In the genomic region with DNA sequence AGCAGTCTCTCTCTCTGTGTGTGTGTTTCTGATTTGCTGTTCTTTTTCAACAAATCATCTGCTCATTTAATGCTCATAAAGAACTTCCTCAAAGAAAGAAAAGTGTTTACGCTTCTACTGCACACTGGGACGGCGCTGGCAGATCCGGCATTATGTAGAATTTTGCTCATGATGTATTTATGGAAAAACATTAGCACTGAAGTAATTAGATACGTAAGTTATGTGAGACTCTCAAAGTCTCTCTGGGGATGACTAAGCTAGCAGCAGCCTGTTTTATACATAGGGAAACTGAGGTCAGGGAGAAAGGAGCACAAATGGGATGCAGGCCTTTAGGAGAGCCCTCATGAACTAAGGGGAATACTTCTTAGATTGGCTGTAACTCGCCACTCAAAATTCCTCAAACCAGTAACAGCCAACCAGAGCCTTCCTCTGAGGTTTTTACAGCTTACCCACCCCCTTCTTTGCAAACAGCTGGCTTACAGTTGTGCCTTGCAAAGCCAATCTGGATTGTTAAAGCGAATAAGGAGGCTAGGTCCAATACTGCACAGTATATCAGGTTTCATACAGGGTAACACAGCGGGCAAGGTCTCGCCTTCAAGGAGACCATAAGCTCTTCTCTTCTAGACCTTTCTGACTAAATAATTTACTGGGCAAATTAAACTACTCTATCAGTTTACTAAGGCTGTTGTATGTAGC, we compare ENCODE assay signal across 13 mouse cellular contexts.
DNase-seq lines count a peak whose midpoint lies in the region; ATAC-seq lines count a peak whose summit lies in the region.
"Had no signal": no experiment of that assay in that cellular context is flagged by ENCODE, and none has a peak within 500 bp of the region (broad histone marks: within the 10 kb centered on the region; RNA-seq: fewer than 3 reads in every experiment).

No protein-coding gene starts in this region.

- peak overlapping the region; percentile 49; the same call in 1 of the 2 replicates for H3K27ac ChIP-seq in kidney, embryonic 15.5 days
- H3K27ac ChIP-seq in limb, embryonic 10.5 days: peak overlapping the region; percentile 76

- no peak overlapping the region for H3K4me3 ChIP-seq in kidney, embryonic 15.5 days (replicated peaks)
- 0 out of 2 replicates have a peak overlapping the region, but pooled peaks have one; percentile 17 for H3K4me3 ChIP-seq in limb, embryonic 10.5 days
- H3K4me3 ChIP-seq: forebrain, embryonic 13.5 days; midbrain, embryonic 13.5 days had no signal

- H3K36me3 ChIP-seq in kidney, embryonic 15.5 days: no peaks in the 10 kb centered on the region
- H3K36me3 ChIP-seq in limb, embryonic 10.5 days: no peaks in the 10 kb centered on the region
- H3K36me3 ChIP-seq: midbrain, embryonic 13.5 days had no signal

- ATAC-seq in kidney, embryonic 15.5 days (replicated peaks; ENCODE audit: low FRiP score): peak; percentile 69
- no peak for ATAC-seq in activated CD4-positive, CD25-positive, alpha-beta regulatory T cell, adult 4 months
- ATAC-seq: forebrain, embryonic 13.5 days; midbrain, embryonic 13.5 days had no signal

- no peak overlapping the region for H3K9ac ChIP-seq in kidney, embryonic 15.5 days
- H3K9ac ChIP-seq: forebrain, embryonic 13.5 days; midbrain, embryonic 13.5 days had no signal

- peak; percentile 45 for DNase-seq in embryo, embryonic 11 days
- DNase-seq in embryo, embryonic 9.5 days (ENCODE audit: extremely low spot score): no peak
- no peak for DNase-seq in kidney, adult 9 months
- peak; percentile 34 for DNase-seq in embryo, embryonic 11.5 days (ENCODE audit: low read depth, low spot score)
- DNase-seq in limb, embryonic 10.5 days (ENCODE audit: low spot score): peak; percentile 50
- DNase-seq in cerebellum, adult 9-11 months: no peak
- DNase-seq: cerebellum, adult 11-12 months; kidney, postnatal 36 days; liver had no signal

- H3K4me1 ChIP-seq in kidney, embryonic 15.5 days: peaks cover 13% of the 10 kb centered on the region
- H3K4me1 ChIP-seq in limb, embryonic 10.5 days: peaks cover 34% of the 10 kb centered on the region

- H3K9me3 ChIP-seq in kidney, embryonic 15.5 days (replicated peaks): no peaks in the 10 kb centered on the region
- H3K9me3 ChIP-seq in limb, embryonic 10.5 days (replicated peaks): no peaks in the 10 kb centered on the region
- H3K9me3 ChIP-seq: forebrain, embryonic 13.5 days; midbrain, embryonic 13.5 days had no signal

- H3K27me3 ChIP-seq in kidney, embryonic 15.5 days: no peaks in the 10 kb centered on the region
- H3K27me3 ChIP-seq in limb, embryonic 10.5 days (ENCODE audit: low read depth, poor library complexity, severe bottlenecking): 0 out of 2 replicates have a peak, but pooled peaks cover 3% of the 10 kb centered on the region
- H3K27me3 ChIP-seq: forebrain, embryonic 13.5 days had no signal

- WGBS in kidney, embryonic 15.5 days: 35% methylated on average over 9 of the region's 9 CpGs
- WGBS in limb, embryonic 10.5 days: 56% methylated on average over 9 of the region's 9 CpGs

- no peak overlapping the region for H3K4me2 ChIP-seq in kidney, embryonic 15.5 days
- H3K4me2 ChIP-seq: forebrain, embryonic 13.5 days; midbrain, embryonic 13.5 days had no signal

Comparison
In these comparisons a context has a peak if more than half of its experiments do, and no peak if none do; other contexts are left out.
1. DNase-seq: peak in embryo, embryonic 11 days (single experiment), embryo, embryonic 11.5 days (single experiment) and limb, embryonic 10.5 days (single experiment); none in embryo, embryonic 9.5 days (single experiment), kidney, adult 9 months (single experiment) and cerebellum, adult 9-11 months (single experiment).